Mouse (Mus musculus): Measurements from ENCODE around the gene Ctnna2. TPM values are rescaled to one million over a fixed set of nuclear protein-coding genes. Genes with fewer than 3 reads are reported as not detected.

Gene Ctnna2
- 9.6 and 11.1 TPM in 2 replicates for polyA plus RNA-seq (2014; fragmentation: Nextera tagmentation; extraction: Ambion mirVana)

DNA sequence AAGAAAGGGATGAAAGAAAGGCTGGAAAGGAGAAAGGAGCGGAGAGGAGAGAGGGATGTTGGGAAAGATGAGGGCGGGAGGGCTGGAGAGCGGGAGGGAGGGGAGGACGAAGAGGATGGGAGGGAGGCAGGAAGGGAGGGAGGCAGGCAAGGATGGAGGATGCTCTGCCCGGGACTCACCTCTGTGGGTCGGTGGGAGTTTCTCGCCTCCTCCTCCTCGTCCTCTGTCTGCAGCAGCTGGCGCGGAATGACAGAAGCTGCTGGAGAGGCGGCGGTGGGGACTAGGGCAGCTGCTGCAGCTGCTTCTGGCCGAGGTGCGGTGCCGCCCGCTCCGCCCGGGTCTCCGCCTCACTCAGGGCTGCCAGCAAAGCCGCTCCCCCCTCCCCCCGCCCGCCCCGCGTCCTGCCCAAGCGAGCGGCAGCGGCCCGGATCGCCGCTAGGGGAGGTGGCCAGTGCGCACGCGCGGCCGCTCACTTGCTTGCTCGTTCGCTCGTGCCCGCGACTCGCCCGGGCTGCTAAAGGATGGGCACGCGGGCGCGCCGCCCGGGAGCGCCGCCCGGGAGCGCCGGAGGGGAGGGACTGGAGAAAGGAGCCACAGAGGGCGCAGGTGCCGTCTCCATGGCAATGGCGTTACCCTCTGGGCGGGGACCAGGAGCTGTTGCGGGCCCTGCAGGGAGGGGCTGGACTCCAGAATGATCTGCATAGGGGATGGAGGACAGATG, at the start of gene Ctnna2:
Gene Ctnna2 (minus strand): TSS at position 459 of the 721 bp plus-strand sequence.
- peak within 1 kb of the TSS; percentile 84 for H3K4me2 ChIP-seq (ENCODE audit: low read depth, low read length)
- H3K27me3 ChIP-seq (replicated peaks; ENCODE audit: control insufficient read depth, insufficient read depth, low read length), result no peaks in the 10 kb centered on the region
- peak within 1 kb of the TSS; percentile 54 for H3K4me3 ChIP-seq (ENCODE audit: low read depth, low read length)
- ATAC-seq (ENCODE audit: low read depth) (peak; percentile 96), DNase-seq (ENCODE audit: low spot score) (peak; percentile 92)
- no peaks in the 10 kb centered on the region; the same call in 1 of the 2 replicates for H3K4me1 ChIP-seq (ENCODE audit: control insufficient read depth, insufficient read depth, low read length)
- H3K9me3 ChIP-seq (ENCODE audit: control insufficient read depth, low read length), result no peaks in the 10 kb centered on the region
- peak within 1 kb of the TSS; percentile 65 for H3K9ac ChIP-seq (ENCODE audit: low read depth, low read length)
- WGBS, result 1% methylated on average over 11 of the region's 58 CpGs
- H3K27ac ChIP-seq (replicated peaks; ENCODE audit: low read depth, low read length), result no peak within 1 kb of the TSS
- no peaks in the 10 kb centered on the region for H3K36me3 ChIP-seq (ENCODE audit: control insufficient read depth, insufficient read depth, low read length)

DNA sequence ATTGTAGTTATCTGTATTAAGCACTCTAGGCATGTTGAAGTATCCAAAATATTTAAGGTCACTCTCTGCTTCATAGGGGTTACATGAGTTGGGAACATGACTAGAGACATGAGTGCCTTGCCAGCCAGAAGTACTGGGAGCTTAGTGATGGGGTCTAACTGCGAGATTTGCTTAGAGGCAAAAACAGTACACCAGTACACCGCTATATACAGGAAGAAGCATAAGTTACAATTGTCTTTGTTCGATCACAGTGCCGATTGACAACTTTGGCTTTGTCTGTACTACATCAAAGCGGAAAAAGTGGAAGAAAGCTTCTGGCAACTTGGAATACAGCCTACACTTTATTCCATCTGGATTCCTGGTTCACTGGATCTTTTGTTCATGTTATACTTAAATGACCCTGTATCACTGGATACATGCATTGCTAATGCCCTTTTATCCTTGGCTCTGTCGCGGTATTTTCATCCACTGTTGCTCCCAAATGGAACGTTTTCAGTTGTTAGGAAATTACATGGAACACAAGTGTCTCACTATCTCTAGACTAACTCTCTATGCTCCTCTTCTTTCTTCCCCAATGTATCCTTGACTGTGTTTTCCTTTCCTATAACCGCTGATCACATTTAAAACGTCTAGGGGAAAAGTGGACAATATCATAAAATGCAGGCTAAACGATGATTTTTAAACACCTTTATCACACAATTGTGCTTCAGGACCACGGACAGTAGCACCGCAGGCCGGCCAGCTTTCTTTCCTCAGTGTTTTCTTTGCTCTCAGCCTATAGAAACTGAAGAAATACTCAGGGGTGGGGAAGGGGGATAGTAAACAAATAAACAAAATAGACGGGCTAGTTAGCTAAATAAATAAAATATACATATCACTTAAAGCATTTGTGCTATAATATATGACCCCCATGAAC, 896 bp upstream of the Ctnna2 start:
- Histone ChIP-seq H3K4me2 (ENCODE audit: low read depth, low read length) (peak overlapping the region; percentile 84), H3K27ac (replicated peaks; ENCODE audit: low read depth, low read length) (no peak overlapping the region), H3K4me3 (ENCODE audit: low read depth, low read length) (peak overlapping the region; percentile 54), H3K36me3 (ENCODE audit: control insufficient read depth, insufficient read depth, low read length) (no peaks in the 10 kb centered on the region), H3K9ac (ENCODE audit: low read depth, low read length) (no peak overlapping the region), H3K9me3 (ENCODE audit: control insufficient read depth, low read length) (no peaks in the 10 kb centered on the region), H3K27me3 (replicated peaks; ENCODE audit: control insufficient read depth, insufficient read depth, low read length) (no peaks in the 10 kb centered on the region), H3K4me1 (ENCODE audit: control insufficient read depth, insufficient read depth, low read length) (no peaks in the 10 kb centered on the region; the same call in 1 of the 2 replicates)
- DNase-seq (ENCODE audit: low spot score) (peak; percentile 35), ATAC-seq (ENCODE audit: low read depth) (0 out of 2 replicates have a peak, but pooled peaks have one; percentile 0)
- WGBS, result 12% methylated on average over 15 of the region's 15 CpGs

GRCm38 (mm10) chr6:77978476-77979240, 841 bp downstream of the Ctnna2 start:
- ATAC-seq (ENCODE audit: low read depth), result 0 out of 2 replicates have a peak, but pooled peaks have one; percentile 0
- Histone ChIP-seq H3K9me3 (ENCODE audit: control insufficient read depth, low read length) (no peaks in the 10 kb centered on the region), H3K4me2 (ENCODE audit: low read depth, low read length) (peak overlapping the region; percentile 84), H3K4me1 (ENCODE audit: control insufficient read depth, insufficient read depth, low read length) (no peaks in the 10 kb centered on the region; the same call in 1 of the 2 replicates), H3K27ac (replicated peaks; ENCODE audit: low read depth, low read length) (no peak overlapping the region), H3K9ac (ENCODE audit: low read depth, low read length) (peak overlapping the region; percentile 65), H3K36me3 (ENCODE audit: control insufficient read depth, insufficient read depth, low read length) (no peaks in the 10 kb centered on the region), H3K27me3 (replicated peaks; ENCODE audit: control insufficient read depth, insufficient read depth, low read length) (no peaks in the 10 kb centered on the region), H3K4me3 (ENCODE audit: low read depth, low read length) (peak overlapping the region; percentile 54)
- DNase-seq (ENCODE audit: low spot score), result no peak
- 20% methylated on average over 10 of the region's 10 CpGs for WGBS

GRCm38 (mm10) chr6:77970545-77971242, 8.8 kb downstream of the Ctnna2 start:
- Histone ChIP-seq H3K9ac (ENCODE audit: low read depth, low read length) (no peak overlapping the region), H3K4me2 (ENCODE audit: low read depth, low read length) (no peak overlapping the region), H3K9me3 (ENCODE audit: control insufficient read depth, low read length) (no peaks in the 10 kb centered on the region), H3K36me3 (ENCODE audit: control insufficient read depth, insufficient read depth, low read length) (no peaks in the 10 kb centered on the region), H3K27me3 (replicated peaks; ENCODE audit: control insufficient read depth, insufficient read depth, low read length) (no peaks in the 10 kb centered on the region), H3K27ac (replicated peaks; ENCODE audit: low read depth, low read length) (no peak overlapping the region), H3K4me1 (ENCODE audit: control insufficient read depth, insufficient read depth, low read length) (peaks cover 5% of the 10 kb centered on the region), H3K4me3 (ENCODE audit: low read depth, low read length) (no peak overlapping the region)
- ATAC-seq (ENCODE audit: low read depth) (no peak), DNase-seq (ENCODE audit: low spot score) (peak; percentile 53)
- 44% methylated on average over 10 of the region's 10 CpGs for WGBS

DNA sequence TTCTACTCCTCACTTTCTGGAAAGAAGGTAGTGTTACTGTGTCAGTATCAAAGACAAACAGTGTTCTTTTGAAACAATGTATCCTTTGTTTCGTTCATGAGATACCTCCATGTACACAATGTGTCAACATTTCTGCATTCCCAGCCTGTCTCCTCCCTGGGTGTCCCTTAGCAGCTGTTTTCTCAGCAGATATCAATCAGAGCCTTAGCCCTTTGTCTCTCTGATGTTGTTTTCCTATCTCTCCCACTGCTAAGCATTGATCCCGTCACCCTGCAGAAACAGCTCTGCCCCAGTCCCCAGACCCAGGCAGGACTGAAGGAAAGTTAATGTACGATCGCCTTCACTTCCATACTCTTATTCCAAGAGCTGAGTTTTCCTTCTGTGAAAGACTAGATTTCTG, 9.7 kb downstream of the Ctnna2 start:
- ATAC-seq (ENCODE audit: low read depth), result no peak
- DNase-seq (ENCODE audit: low spot score), result no peak
- H3K4me3 ChIP-seq (ENCODE audit: low read depth, low read length), result no peak overlapping the region
- H3K9me3 ChIP-seq (ENCODE audit: control insufficient read depth, low read length), result no peaks in the 10 kb centered on the region
- no peaks in the 10 kb centered on the region for H3K36me3 ChIP-seq (ENCODE audit: control insufficient read depth, insufficient read depth, low read length)
- H3K4me2 ChIP-seq (ENCODE audit: low read depth, low read length), result no peak overlapping the region
- H3K27ac ChIP-seq (replicated peaks; ENCODE audit: low read depth, low read length), result no peak overlapping the region
- H3K27me3 ChIP-seq (replicated peaks; ENCODE audit: control insufficient read depth, insufficient read depth, low read length), result no peaks in the 10 kb centered on the region
- no peak overlapping the region for H3K9ac ChIP-seq (ENCODE audit: low read depth, low read length)
- H3K4me1 ChIP-seq (ENCODE audit: control insufficient read depth, insufficient read depth, low read length), result peaks cover 5% of the 10 kb centered on the region
- WGBS, result 34% methylated on average over 4 of the region's 4 CpGs

- Histone ChIP-seq H3K4me1 (ENCODE audit: control insufficient read depth, insufficient read depth, low read length) (no peaks in the 10 kb centered on the region), H3K27ac (replicated peaks; ENCODE audit: low read depth, low read length) (no peak overlapping the region), H3K9me3 (ENCODE audit: control insufficient read depth, low read length) (no peaks in the 10 kb centered on the region), H3K4me2 (ENCODE audit: low read depth, low read length) (no peak overlapping the region), H3K27me3 (replicated peaks; ENCODE audit: control insufficient read depth, insufficient read depth, low read length) (no peaks in the 10 kb centered on the region), H3K9ac (ENCODE audit: low read depth, low read length) (no peak overlapping the region), H3K4me3 (ENCODE audit: low read depth, low read length) (no peak overlapping the region), H3K36me3 (ENCODE audit: control insufficient read depth, insufficient read depth, low read length) (no peaks in the 10 kb centered on the region)
- ATAC-seq (ENCODE audit: low read depth) (no peak), DNase-seq (ENCODE audit: low spot score) (no peak)
- WGBS, result 47% methylated on average over 1 of the region's 1 CpGs
Measured at GRCm38 (mm10) chr6:77962011-77962410, 17.5 kb downstream of the Ctnna2 start.

GRCm38 (mm10) chr6:77951276-77951675, 28.2 kb downstream of the Ctnna2 start:
- ATAC-seq (ENCODE audit: low read depth) (no peak), DNase-seq (ENCODE audit: low spot score) (no peak)
- no peak overlapping the region for H3K4me3 ChIP-seq (ENCODE audit: low read depth, low read length)
- 70% methylated on average over 4 of the region's 4 CpGs for WGBS
- H3K27ac ChIP-seq (replicated peaks; ENCODE audit: low read depth, low read length), result no peak overlapping the region
- no peaks in the 10 kb centered on the region for H3K27me3 ChIP-seq (replicated peaks; ENCODE audit: control insufficient read depth, insufficient read depth, low read length)
- no peaks in the 10 kb centered on the region for H3K36me3 ChIP-seq (ENCODE audit: control insufficient read depth, insufficient read depth, low read length)
- H3K4me1 ChIP-seq (ENCODE audit: control insufficient read depth, insufficient read depth, low read length), result no peaks in the 10 kb centered on the region
- no peaks in the 10 kb centered on the region for H3K9me3 ChIP-seq (ENCODE audit: control insufficient read depth, low read length)
- H3K4me2 ChIP-seq (ENCODE audit: low read depth, low read length), result no peak overlapping the region
- H3K9ac ChIP-seq (ENCODE audit: low read depth, low read length), result no peak overlapping the region

GRCm38 (mm10) chr6:77950690-77951089, 28.8 kb downstream of the Ctnna2 start:
- H3K4me2 ChIP-seq (ENCODE audit: low read depth, low read length), result no peak overlapping the region
- no peak overlapping the region for H3K9ac ChIP-seq (ENCODE audit: low read depth, low read length)
- WGBS, result 77% methylated on average over 2 of the region's 2 CpGs
- H3K4me1 ChIP-seq (ENCODE audit: control insufficient read depth, insufficient read depth, low read length), result no peaks in the 10 kb centered on the region
- no peaks in the 10 kb centered on the region for H3K9me3 ChIP-seq (ENCODE audit: control insufficient read depth, low read length)
- DNase-seq (ENCODE audit: low spot score) (no peak), ATAC-seq (ENCODE audit: low read depth) (no peak)
- no peak overlapping the region for H3K27ac ChIP-seq (replicated peaks; ENCODE audit: low read depth, low read length)
- no peaks in the 10 kb centered on the region for H3K36me3 ChIP-seq (ENCODE audit: control insufficient read depth, insufficient read depth, low read length)
- H3K27me3 ChIP-seq (replicated peaks; ENCODE audit: control insufficient read depth, insufficient read depth, low read length), result no peaks in the 10 kb centered on the region
- H3K4me3 ChIP-seq (ENCODE audit: low read depth, low read length), result no peak overlapping the region

Measured in embryonic facial prominence, embryonic 14.5 days (tissue).